Mouse (Mus musculus): ENCODE data around the gene Wdr47. TPM values are rescaled to one million over a fixed set of nuclear protein-coding genes. Genes with fewer than 3 reads are reported as not detected.
"Not testable (repeated sequence)": the region's sequence is repeated elsewhere in the genome, so short reads cannot be mapped to it uniquely, and the experiment has no call there.

The Wdr47 gene
- polyA plus RNA-seq, 1 experiment, result 0.12 TPM

GRCm38 (mm10) chr3:108591530-108592522, 747 bp downstream of the Wdr47 start:
- peaks cover 8% of the 10 kb centered on the region for H3K27me3 ChIP-seq (replicated peaks)
- H3K4me1 ChIP-seq, result peaks cover 17% of the 10 kb centered on the region
- TF ChIP-seq FLI1 (IDR thresholded peaks at IDR 0.05; ENCODE audit: low read length) (no peak), GATA1 (IDR thresholded peaks at IDR 0.05; ENCODE audit: borderline replicate concordance, low read length) (no peak)
- no peaks in the 10 kb centered on the region for H3K9me3 ChIP-seq
- peak overlapping the region; percentile 97 for H3K4me3 ChIP-seq (replicated peaks)
- peaks cover 3% of the 10 kb centered on the region for H3K36me3 ChIP-seq (replicated peaks; ENCODE audit: low read length)

DNA sequence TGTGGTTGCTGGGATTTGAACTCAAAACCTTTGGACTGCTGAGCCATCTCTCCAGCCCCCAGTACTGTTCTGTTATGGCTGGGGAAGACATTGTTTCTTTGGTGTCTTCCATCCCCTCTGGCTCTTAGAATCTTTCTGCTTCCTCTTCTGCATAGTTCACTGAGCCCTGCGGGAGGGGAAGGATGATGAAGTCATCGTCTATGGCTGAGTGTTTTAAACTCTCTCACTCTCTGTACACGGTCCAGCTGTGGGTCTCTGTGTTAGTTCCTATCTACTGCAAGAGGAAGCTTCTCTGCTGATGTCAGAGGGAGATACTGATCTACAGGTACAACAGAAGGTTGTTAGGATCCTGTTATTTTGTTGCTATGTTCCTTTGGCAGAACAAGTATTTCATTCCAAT, 17.8 kb downstream of the Wdr47 start:
- TF ChIP-seq GATA1 (IDR thresholded peaks at IDR 0.05; ENCODE audit: borderline replicate concordance, low read length), result no peak
- no peak for TF ChIP-seq FLI1 (IDR thresholded peaks at IDR 0.05; ENCODE audit: low read length)
- Histone ChIP-seq H3K9me3 (no peaks in the 10 kb centered on the region), H3K27me3 (replicated peaks) (no peaks in the 10 kb centered on the region), H3K4me1 (peaks cover 4% of the 10 kb centered on the region; the same call in 1 of the 2 replicates), H3K4me3 (replicated peaks) (no peak overlapping the region), H3K36me3 (replicated peaks; ENCODE audit: low read length) (peaks cover 5% of the 10 kb centered on the region)

GRCm38 (mm10) chr3:108634761-108635160, 43.7 kb downstream of the Wdr47 start:
- Histone ChIP-seq H3K4me3 (replicated peaks) (no peak overlapping the region), H3K27me3 (replicated peaks) (no peaks in the 10 kb centered on the region), H3K9me3 (no peaks in the 10 kb centered on the region), H3K4me1 (no peaks in the 10 kb centered on the region), H3K36me3 (replicated peaks; ENCODE audit: low read length) (peaks cover 2% of the 10 kb centered on the region)
- TF ChIP-seq GATA1 (IDR thresholded peaks at IDR 0.05; ENCODE audit: borderline replicate concordance, low read length) (no peak), FLI1 (IDR thresholded peaks at IDR 0.05; ENCODE audit: low read length) (no peak)

GRCm38 (mm10) chr3:108639412-108639811, 48.3 kb downstream of the Wdr47 start:
- H3K27me3 ChIP-seq (replicated peaks), result no peaks in the 10 kb centered on the region
- H3K4me1 ChIP-seq, result peaks cover 4% of the 10 kb centered on the region; the same call in 1 of the 2 replicates
- no peaks in the 10 kb centered on the region for H3K9me3 ChIP-seq
- H3K4me3 ChIP-seq (replicated peaks), result no peak overlapping the region
- TF ChIP-seq GATA1 (IDR thresholded peaks at IDR 0.05; ENCODE audit: borderline replicate concordance, low read length), result no peak
- no peak for TF ChIP-seq FLI1 (IDR thresholded peaks at IDR 0.05; ENCODE audit: low read length)
- H3K36me3 ChIP-seq (replicated peaks; ENCODE audit: low read length), result peaks cover 5% of the 10 kb centered on the region

DNA sequence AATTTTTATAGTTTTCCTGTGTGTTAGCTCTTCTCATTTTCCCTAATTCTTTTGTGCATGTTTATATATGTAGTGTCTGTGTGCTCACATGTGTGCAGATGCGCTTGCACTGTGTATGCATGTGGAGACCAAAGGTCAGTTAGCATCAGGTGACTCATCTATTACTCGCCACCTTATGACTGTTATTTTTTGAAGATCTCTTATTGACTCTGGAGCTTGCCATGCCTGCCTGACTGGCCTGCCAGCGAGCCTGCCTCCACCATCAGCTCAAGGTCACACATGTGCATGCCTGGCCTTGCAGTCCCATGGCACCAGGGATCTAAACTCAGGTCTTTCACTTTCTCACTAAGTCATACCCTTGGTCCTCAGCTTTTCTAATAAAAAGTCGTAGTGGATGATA, 49.9 kb downstream of the Wdr47 start:
- Histone ChIP-seq H3K36me3 (replicated peaks; ENCODE audit: low read length) (peaks cover 5% of the 10 kb centered on the region), H3K4me3 (replicated peaks) (no peak overlapping the region), H3K9me3 (no peaks in the 10 kb centered on the region), H3K4me1 (peaks cover 4% of the 10 kb centered on the region; the same call in 1 of the 2 replicates), H3K27me3 (replicated peaks) (no peaks in the 10 kb centered on the region)
- TF ChIP-seq GATA1 (IDR thresholded peaks at IDR 0.05; ENCODE audit: borderline replicate concordance, low read length) (no peak), FLI1 (IDR thresholded peaks at IDR 0.05; ENCODE audit: low read length) (no peak)

- Histone ChIP-seq H3K4me1 (peaks cover 12% of the 10 kb centered on the region), H3K36me3 (replicated peaks; ENCODE audit: low read length) (peaks cover 5% of the 10 kb centered on the region), H3K27me3 (replicated peaks) (no peaks in the 10 kb centered on the region), H3K9me3 (no peaks in the 10 kb centered on the region), H3K4me3 (replicated peaks) (no peak overlapping the region)
- TF ChIP-seq FLI1 (IDR thresholded peaks at IDR 0.05; ENCODE audit: low read length) (no peak), GATA1 (IDR thresholded peaks at IDR 0.05; ENCODE audit: borderline replicate concordance, low read length) (no peak)
These were observed 53.8 kb downstream of the Wdr47 start for GRCm38 (mm10) chr3:108644856-108645255.

GRCm38 (mm10) chr3:108646036-108646435, 55.0 kb downstream of the Wdr47 start:
- no peak overlapping the region for H3K4me3 ChIP-seq (replicated peaks)
- TF ChIP-seq GATA1 (IDR thresholded peaks at IDR 0.05; ENCODE audit: borderline replicate concordance, low read length) (no peak), FLI1 (IDR thresholded peaks at IDR 0.05; ENCODE audit: low read length) (no peak)
- peaks cover 5% of the 10 kb centered on the region for H3K36me3 ChIP-seq (replicated peaks; ENCODE audit: low read length)
- H3K4me1 ChIP-seq, result peaks cover 12% of the 10 kb centered on the region
- peaks cover 2% of the 10 kb centered on the region for H3K27me3 ChIP-seq (replicated peaks)
- peaks cover 6% of the 10 kb centered on the region; the same call in 1 of the 2 replicates for H3K9me3 ChIP-seq

GRCm38 (mm10) chr3:108647681-108648080, 56.6 kb downstream of the Wdr47 start:
- H3K4me3 ChIP-seq (replicated peaks); H3K27me3 ChIP-seq (replicated peaks); H3K36me3 ChIP-seq (replicated peaks; ENCODE audit: low read length); H3K9me3 ChIP-seq: not testable (repeated sequence)
- H3K4me1 ChIP-seq, result peaks cover 15% of the 10 kb centered on the region

DNA sequence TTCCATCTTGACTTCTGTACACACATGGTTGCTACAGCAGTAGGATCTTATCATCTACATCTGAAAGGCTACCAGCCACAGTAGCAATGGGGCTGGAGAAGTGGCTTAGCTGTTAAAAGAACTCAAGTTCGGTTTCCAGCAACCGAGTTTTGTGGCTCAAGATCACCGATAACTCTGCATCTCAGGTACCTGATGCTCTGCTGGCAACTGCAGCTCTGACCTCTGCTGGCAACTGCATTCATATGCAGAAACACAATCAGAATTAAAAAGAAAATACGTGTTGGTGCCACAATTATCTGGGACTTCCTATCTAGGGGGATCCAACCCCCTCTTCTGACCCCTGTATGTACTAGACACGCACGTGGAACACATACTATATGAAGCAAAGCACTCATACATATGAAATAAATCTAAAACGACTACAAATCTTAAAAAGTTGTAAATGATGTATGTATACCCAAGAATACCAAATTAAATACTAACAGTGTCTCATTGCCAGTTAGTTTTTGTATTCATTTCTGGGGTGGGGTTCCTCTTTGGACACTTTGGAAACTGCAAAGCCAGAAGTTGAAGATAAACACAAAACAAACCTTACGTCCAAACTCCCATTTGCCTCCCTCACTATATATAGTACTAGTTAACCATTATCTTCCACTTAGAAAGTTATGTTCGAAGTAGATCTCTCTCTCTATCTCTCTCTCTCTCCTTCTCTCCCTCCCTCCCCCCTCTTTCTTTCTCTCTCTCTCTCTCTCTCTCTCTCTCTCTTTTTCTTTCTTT, 62.0 kb downstream of the Wdr47 start:
- H3K4me1 ChIP-seq, result peaks cover 29% of the 10 kb centered on the region
- TF ChIP-seq GATA1 (IDR thresholded peaks at IDR 0.05; ENCODE audit: borderline replicate concordance, low read length) (no peak), FLI1 (IDR thresholded peaks at IDR 0.05; ENCODE audit: low read length) (no peak)
- H3K9me3 ChIP-seq, result peaks cover 6% of the 10 kb centered on the region; the same call in 1 of the 2 replicates
- peaks cover 4% of the 10 kb centered on the region for H3K36me3 ChIP-seq (replicated peaks; ENCODE audit: low read length)
- peak overlapping the region; percentile 88 for H3K4me3 ChIP-seq (replicated peaks)
- H3K27me3 ChIP-seq (replicated peaks), result peaks cover 2% of the 10 kb centered on the region

All from megakaryocyte, embryonic 14.5 days (primary cell).